Mouse (Mus musculus) activated CD4-positive, CD25-positive, alpha-beta regulatory T cell, adult 4 months (primary cell): ENCODE results near the gene Ociad2. TPM values are rescaled to one million over a fixed set of nuclear protein-coding genes. Genes with fewer than 3 reads are reported as not detected.

Experiments used
- ATAC-seq: one replicate; pipeline ENCODE4 v1.8.0; 2017
- polyA plus RNA-seq, 2 experiments: library from polyadenylated mRNA; unstranded; fragments of 100-300 nt; shearing (Covaris generic); gene quantifications; one replicate each; pipeline ENCODE4 v1.2.1; 2017

Ociad2 gene
- 1 to 10 TPM in 1 of 2 experiments, under 1 TPM in 1; 0.73 to 1.2 TPM for polyA plus RNA-seq

DNA sequence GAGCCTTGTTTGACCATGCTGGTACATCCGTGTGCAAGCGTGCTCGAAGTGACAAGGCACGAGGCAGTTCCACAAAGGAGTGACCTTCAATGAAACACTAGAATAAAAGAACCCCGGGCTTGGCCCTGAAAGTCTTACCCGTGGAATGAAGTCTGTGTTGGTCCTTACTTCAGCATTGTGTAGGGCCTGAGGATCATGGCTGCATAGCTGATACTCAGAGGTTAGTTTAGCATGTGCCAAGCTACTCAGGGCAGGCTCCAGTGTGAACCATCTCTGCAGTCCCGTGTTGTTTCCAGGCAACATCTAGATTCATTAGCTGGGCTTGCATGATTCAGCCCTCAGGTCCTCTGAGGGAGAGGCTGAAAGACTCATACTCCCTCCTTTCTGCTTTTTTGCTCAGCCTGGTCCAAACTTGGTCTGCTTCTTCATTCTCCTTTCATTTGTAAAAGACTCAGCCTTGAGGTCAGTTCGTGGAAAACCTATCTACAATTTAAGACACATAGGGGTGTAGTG is at the start of gene Ociad2:
TSS of gene Ociad2 (minus strand) at position 306 of the 513 bp plus-strand sequence.
- no peak for ATAC-seq

DNA sequence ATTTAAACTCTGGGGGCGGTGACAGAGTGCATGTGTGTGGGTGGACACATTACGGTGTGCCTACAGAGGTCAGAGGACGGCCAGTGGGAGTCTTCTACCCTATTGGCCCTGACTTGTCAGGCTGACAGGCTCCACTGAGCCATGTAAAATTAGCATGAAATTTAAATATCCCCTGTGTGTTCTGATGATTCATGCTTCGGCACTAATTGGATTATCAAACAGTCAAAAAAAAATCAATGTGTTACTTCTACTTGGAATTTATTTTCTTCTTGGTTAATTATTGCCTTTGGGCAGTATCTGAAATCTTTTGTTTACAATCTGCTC is 42.8 kb upstream of the Ociad2 start:
- ATAC-seq: no peak

DNA sequence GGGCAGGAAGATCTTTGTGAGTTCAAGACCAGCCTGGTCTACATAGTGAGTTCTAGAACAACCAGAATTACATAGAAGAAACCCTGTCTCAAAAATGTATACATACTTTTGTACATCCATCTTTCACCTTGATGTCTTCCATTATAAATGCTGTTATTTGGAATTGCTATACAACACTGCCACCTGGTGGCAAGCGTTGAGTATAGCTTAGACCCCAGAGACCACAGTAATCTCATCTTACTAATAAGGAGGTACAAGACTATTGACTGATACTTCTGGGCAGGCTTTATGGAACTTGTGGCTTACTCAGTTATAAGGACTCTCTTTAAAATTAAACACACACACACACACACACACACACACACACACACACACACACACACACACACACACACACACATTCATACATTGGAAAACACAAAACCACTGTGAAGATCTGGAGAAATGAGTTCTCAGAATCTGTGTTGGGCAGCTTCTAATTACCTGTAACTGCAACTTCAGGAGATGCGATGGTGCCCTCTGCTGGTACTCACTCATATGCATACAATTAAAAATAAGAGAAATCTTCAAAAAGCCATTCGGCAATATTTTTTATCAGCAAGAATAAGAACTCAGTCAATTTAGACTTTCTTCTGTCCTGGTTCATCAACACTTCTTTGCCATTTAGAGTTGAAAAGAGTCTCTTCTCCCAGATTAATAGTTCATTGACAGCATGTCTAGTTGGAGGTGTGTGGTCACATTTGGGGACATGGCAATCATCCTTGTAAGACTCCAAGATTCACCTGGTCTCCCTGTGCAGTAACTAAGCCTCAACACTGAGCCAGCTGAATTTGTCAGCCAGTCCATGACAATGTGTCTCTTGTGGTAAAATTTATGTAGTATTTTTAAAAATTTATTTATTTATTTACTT is 42.2 kb upstream of the Ociad2 start:
- peak; percentile 67 for ATAC-seq

DNA sequence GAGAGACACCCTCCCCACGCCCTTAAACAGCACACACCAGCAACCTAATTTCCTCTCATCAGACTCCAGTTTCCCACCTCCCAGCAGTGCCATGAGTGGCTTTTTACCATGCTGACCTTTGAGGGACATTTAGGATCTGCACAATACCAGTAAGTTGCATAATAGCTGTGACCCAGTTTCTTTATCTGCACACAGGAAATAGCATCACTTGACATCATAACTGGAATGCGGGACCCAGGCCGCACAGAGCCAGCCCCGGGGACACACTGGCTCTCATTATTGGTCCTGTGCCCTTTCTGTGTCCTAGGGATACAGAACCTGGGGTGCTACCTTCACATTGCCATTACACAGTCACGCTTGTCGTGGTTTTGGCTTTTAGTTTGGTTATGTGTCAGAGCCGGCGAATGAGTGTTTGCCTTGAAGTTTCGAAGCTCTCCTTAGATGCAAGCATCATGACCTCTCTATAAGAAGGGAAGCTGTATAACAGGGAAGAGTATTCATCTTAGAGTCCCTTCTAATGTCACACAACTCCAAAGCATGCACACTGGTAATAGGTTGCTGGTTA is 41.2 kb upstream of the Ociad2 start:
- ATAC-seq: peak; percentile 50

DNA sequence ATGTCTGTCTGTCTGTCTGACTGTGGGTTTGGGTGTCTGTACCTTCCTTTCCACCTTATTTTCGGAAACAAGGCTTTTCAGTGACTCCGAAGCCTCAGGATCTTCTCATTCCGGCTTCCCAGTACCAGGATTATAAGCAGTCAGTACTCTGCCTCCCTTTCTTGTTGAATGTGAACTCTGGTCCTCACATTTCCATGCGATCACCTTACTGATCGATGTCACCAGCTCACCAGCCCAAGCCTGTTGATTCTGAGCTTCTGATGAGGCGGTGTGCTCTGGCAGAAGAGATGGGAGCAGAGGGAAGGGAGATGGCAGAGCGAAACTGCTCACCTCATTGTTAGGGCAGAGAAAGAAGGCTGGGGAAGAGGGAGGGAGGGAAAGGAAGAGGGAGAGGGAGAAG is 40.7 kb upstream of the Ociad2 start:
- ATAC-seq: no peak

- ATAC-seq: no peak
These were observed 40.0 kb upstream of the Ociad2 start for GRCm38 (mm10) chr5:73380829-73381228.

GRCm38 (mm10) chr5:73379908-73380307 is 39.1 kb upstream of the Ociad2 start:
- ATAC-seq: peak; percentile 49

GRCm38 (mm10) chr5:73376491-73376890 is 35.7 kb upstream of the Ociad2 start:
- no peak for ATAC-seq

GRCm38 (mm10) chr5:73376041-73376440 is 35.2 kb upstream of the Ociad2 start:
- no peak for ATAC-seq

- ATAC-seq: no peak
These were observed 32.4 kb upstream of the Ociad2 start for GRCm38 (mm10) chr5:73373184-73373583.

- no peak for ATAC-seq
These were observed 31.8 kb upstream of the Ociad2 start for GRCm38 (mm10) chr5:73372601-73373000.

DNA sequence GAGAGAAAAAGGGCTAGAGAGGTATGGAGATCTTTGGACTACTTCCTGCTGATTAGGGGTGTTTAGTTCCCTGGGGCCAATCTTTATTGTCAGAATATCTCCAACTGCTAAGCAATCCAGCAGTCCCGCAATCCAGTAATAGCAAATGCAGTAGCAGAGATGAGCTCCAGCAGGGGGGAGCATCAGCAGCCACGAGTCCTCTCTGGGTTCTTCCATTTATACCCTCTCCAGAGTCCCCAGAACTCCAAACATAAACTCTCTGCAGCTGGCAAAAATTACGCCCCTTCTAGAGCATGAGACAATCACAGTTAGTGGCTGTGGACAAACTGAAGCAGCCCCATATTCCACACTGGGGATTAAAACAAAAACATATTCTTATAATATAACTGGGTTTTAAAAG is 28.9 kb upstream of the Ociad2 start:
- no peak for ATAC-seq

- ATAC-seq: no peak
These were observed 28.1 kb upstream of the Ociad2 start for GRCm38 (mm10) chr5:73368845-73369447.

DNA sequence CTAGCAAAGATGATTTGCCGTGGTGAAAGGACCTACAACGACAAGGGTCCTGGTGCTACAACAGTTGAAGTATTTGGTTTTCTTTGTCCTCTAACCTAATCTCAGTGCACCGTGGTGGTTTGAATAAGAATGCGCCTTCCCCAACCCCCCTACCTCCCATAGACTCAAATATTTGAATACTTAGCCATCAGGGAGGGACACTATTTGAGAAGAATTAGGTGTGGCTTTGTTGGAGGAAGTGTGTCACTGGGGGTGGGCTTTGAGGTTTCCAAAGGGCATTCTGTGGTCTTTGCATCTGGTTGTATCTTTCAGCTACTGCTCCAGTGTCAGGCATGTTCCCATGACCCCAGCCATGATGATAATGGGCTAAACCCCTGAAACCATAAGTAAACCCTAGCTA is 27.1 kb upstream of the Ociad2 start:
- ATAC-seq: no peak

GRCm38 (mm10) chr5:73364107-73364864 is 23.5 kb upstream of the Ociad2 start:
- ATAC-seq: no peak

DNA sequence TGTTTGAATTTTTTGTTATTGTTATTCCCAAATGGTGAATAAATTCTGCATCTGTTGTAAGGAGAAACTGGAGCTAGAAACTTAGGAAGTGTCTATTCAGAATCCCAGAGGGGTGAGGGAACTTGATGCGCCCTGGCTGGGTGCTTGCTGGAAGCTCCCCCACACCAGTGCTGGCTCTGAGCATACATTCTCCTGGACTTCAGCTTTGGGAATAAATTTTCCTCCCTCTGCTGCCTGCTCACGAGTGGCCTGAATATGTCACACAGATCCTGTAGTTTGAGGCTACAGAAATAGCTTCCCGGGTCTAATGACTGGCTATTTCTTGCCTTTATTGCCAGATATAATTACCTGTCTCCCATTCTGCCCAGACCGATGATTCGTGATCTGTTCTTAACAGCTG is 22.0 kb upstream of the Ociad2 start:
- no peak for ATAC-seq

- ATAC-seq: no peak
These were observed 21.5 kb upstream of the Ociad2 start for GRCm38 (mm10) chr5:73362338-73362737.

- ATAC-seq: no peak
These were observed 19.4 kb upstream of the Ociad2 start for GRCm38 (mm10) chr5:73360240-73360639.

DNA sequence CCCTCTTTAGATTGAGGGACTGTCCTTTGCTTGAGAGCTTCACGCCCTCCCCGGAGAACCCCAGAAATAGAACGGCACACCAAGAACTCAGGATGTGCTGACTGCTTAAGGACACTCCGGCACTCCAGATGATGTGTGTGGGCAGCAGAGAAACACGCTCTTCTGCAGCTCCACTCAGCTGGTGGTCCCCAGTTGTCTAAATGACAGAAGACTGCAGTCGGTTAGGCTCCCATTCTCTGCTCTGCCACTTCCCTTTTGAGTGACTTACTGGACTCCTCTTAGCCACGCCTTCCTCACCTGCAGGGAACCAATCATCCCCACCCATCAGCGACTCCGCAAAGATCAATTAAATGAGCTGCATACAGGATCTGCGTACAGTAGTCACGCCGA is 18.9 kb upstream of the Ociad2 start:
- ATAC-seq: no peak

- no peak for ATAC-seq
These were observed 18.4 kb upstream of the Ociad2 start for GRCm38 (mm10) chr5:73359134-73359751.

- no peak for ATAC-seq
These were observed 14.6 kb upstream of the Ociad2 start for GRCm38 (mm10) chr5:73355393-73355792.

GRCm38 (mm10) chr5:73353978-73354377 is 13.2 kb upstream of the Ociad2 start:
- ATAC-seq: no peak
